Mouse (Mus musculus) heart, adult 2 months (tissue): ENCODE data around the gene Ache. TPM values are rescaled to one million over a fixed set of nuclear protein-coding genes. Genes with fewer than 3 reads are reported as not detected.

Source experiments
- DNase-seq, 2 experiments: peaks; one replicate each; pipeline ENCODE4 v3.0.0; 2021
- H3K27ac ChIP-seq: fragments of 200-600 bp; 2 replicates; pipeline ENCODE4 v1.8.1; 2022
- H3K27me3 ChIP-seq: fragments of 200-500 bp; 2 replicates; pipeline ENCODE4 v1.6.1; 2012; ENCODE audit warnings: mild to moderate bottlenecking, low read length, inconsistent platforms, mixed read lengths; ENCODE audit not compliant: control insufficient read depth, insufficient read depth
- H3K36me3 ChIP-seq: fragments of 200-500 bp; 2 replicates; pipeline ENCODE4 v1.6.1; 2012; ENCODE audit warnings: low read length, inconsistent platforms; ENCODE audit not compliant: control insufficient read depth, insufficient read depth
- H3K4me1 ChIP-seq: fragments of 200-500 bp; 2 replicates; pipeline ENCODE4 v1.6.1; 2011; ENCODE audit warnings: low read length; ENCODE audit not compliant: control insufficient read depth, insufficient read depth
- H3K4me3 ChIP-seq: fragments of 200-600 bp; 2 replicates; pipeline ENCODE4 v1.8.1; 2022
- H3K79me2 ChIP-seq: fragments of 200-500 bp; replicated peaks from 2 replicates; pipeline ENCODE4 v1.6.1; 2012; ENCODE audit warnings: mild to moderate bottlenecking, inconsistent platforms, low read length, moderate library complexity, mixed read lengths; ENCODE audit not compliant: control insufficient read depth, insufficient read depth
- H3K9ac ChIP-seq: fragments of 200-500 bp; 2 replicates; pipeline ENCODE4 v1.6.1; 2012; ENCODE audit warnings: low read depth, mild to moderate bottlenecking, control low read depth, inconsistent platforms, low read length, mixed read lengths
- CTCF ChIP-seq: fragments of 200-600 bp; IDR thresholded peaks from 2 replicates; pipeline ENCODE4 v1.8.1; 2022; ENCODE audit warnings: antibody characterized with exemption, mild to moderate bottlenecking, moderate library complexity
- EP300 ChIP-seq: fragments of 200-500 bp; IDR thresholded peaks from 2 replicates; pipeline ENCODE4 v1.6.1; 2011; ENCODE audit warnings: low read depth, low read length, control low read depth; ENCODE audit not compliant: insufficient read depth
- POLR2A ChIP-seq: fragments of 200-500 bp; IDR thresholded peaks from 2 replicates; pipeline ENCODE4 v1.6.1; 2011; ENCODE audit warnings: mild to moderate bottlenecking, low read depth, low read length, control low read depth; ENCODE audit not compliant: insufficient read depth
- WGBS: fragments of 180-500 bp; shearing (Covaris S2); methylation state at CpG from one replicate; pipeline ENCODE4 v1.1.7; 2018; 5-methylcytosine and 5-hydroxymethylcytosine counted together
- intact Hi-C: fragments of 180-260 bp; cut with DNase I; formaldehyde crosslinking; loops from one replicate; pipeline ENCODE4 v1.15.1; 2025
- polyA plus RNA-seq: library from polyadenylated mRNA; depleted of rRNA; stranded (reverse); fragments of >200 nt; gene quantifications from 2 replicates; pipeline ENCODE4 v1.2.3, GENCODE M21; 2012
- total RNA-seq, 2 experiments: library from RNA; stranded (reverse); gene quantifications; 2 replicates each; pipeline ENCODE4 v1.2.3; 2021

The Ache gene
- total and polyA plus RNA-seq, 3 experiments = 1.5 to 4.9 (median 2.2) TPM

DNA sequence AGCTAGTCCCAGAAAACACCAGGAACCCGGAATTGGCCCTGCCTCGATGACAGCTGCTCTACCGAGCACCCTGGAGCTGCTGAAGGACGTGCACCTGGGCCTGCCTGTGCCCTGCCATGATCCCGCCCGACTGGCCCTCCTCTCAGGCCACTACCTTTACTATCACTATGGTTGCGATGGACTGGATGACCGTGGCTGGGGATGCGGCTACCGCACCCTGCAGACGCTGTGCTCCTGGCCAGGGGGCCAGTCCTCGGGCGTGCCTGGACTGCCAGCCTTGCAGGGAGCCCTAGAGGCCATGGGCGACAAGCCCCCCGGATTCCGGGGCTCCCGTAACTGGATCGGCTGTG lies 7.4 kb downstream of the Ache start:
- no peaks in the 10 kb centered on the region for H3K27me3 ChIP-seq
- no peaks in the 10 kb centered on the region for H3K4me1 ChIP-seq
- TF ChIP-seq CTCF (no peak), EP300 (no peak), POLR2A (no peak)
- H3K27ac ChIP-seq = peak overlapping the region; percentile 83
- H3K79me2 ChIP-seq = no peaks in the 10 kb centered on the region
- intact Hi-C loops = loop anchor here (1.0 kb wide), 1 partner anchor 13 kb away; the partner anchor contains the start of gene Srrt
- peak overlapping the region; percentile 65 for H3K4me3 ChIP-seq
- no peaks in the 10 kb centered on the region for H3K36me3 ChIP-seq
- WGBS = 12% methylated on average over 18 of the region's 18 CpGs
- peak overlapping the region; percentile 79 for H3K9ac ChIP-seq
- no peak for DNase-seq

DNA sequence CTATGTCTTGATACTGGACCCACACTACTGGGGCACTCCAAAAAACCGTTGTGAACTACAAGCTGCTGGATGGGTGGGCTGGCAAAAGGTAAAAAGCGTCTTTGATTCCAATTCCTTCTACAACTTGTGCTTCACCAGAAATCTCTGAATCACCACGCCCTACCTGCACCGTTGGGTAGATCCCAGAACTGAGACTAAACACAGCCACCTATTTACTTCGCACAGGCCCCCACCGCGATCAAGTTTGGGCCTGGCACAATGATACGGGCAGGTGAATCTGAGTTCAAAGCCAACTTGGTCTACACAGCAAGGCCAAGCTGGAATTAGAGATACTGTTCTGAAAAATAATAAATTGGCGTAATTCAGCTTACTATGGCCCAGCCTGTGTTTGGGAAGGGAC lies 8.0 kb downstream of the Ache start:
- no peak for DNase-seq
- Histone ChIP-seq H3K27me3 (no peaks in the 10 kb centered on the region), H3K4me3 (no peak overlapping the region), H3K27ac (no peak overlapping the region), H3K36me3 (no peaks in the 10 kb centered on the region), H3K9ac (no peak overlapping the region), H3K4me1 (no peaks in the 10 kb centered on the region), H3K79me2 (no peaks in the 10 kb centered on the region)
- TF ChIP-seq EP300 = no peak
- no peak for TF ChIP-seq CTCF
- no peak for TF ChIP-seq POLR2A
- 77% methylated on average over 9 of the region's 9 CpGs for WGBS
- intact Hi-C loops = loop anchor here (1.0 kb wide), 1 partner anchor 12 kb away; the partner anchor contains the start of gene Srrt

DNA sequence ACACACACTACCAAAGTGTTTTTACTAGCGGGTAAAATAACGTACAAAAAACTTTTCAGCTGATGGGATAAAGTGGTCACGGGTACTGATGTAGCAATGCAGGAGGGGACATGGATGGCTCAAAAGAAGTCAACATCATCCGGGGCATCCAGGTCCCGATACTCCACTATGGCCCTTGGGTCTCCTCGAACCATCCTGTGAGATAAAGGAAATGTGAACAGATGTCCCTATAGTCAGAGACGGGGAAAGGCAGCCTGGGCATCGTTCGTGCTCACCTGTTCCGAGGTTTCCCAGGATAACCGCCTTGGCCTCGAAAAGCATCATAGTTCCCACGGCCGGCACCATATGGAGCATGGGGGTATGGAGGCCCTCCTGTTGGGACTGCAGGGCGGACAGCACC lies 8.4 kb downstream of the Ache start:
- DNase-seq = no peak
- WGBS = 91% methylated on average over 15 of the region's 15 CpGs
- no peaks in the 10 kb centered on the region for H3K36me3 ChIP-seq

DNA sequence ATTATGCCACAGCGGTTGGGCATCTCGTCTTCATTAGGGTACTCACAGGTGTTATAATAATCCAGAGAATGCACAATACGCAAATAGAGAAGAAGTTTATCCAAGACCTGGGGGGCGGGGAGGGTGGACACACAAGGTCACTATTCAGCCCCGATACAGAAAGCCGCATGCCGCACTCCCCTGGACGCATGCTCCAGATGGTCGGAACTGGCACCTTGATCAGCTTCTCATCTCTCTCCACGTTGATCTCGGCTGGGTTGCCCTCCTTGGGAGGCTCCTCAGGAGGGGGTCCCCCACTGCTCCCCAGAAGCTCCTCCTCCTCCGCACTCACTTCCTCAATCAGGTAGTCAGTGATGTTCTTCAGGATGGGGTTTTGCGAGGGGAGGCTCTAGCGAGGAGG lies 9.8 kb downstream of the Ache start:
- 86% methylated on average over 14 of the region's 14 CpGs for WGBS
- Histone ChIP-seq H3K36me3 (no peaks in the 10 kb centered on the region), H3K4me3 (no peak overlapping the region), H3K4me1 (no peaks in the 10 kb centered on the region), H3K27me3 (no peaks in the 10 kb centered on the region), H3K27ac (no peak overlapping the region), H3K9ac (no peak overlapping the region), H3K79me2 (no peaks in the 10 kb centered on the region)
- no peak for DNase-seq
- no peak for TF ChIP-seq EP300
- no peak for TF ChIP-seq POLR2A
- TF ChIP-seq CTCF = no peak
- intact Hi-C loops = no loop called here

More for the DNA sequence above, 8.4 kb downstream of the Ache start:
- Histone ChIP-seq H3K4me1 (no peaks in the 10 kb centered on the region), H3K4me3 (no peak overlapping the region), H3K9ac (no peak overlapping the region), H3K27me3 (no peaks in the 10 kb centered on the region), H3K27ac (no peak overlapping the region), H3K79me2 (no peaks in the 10 kb centered on the region)
- intact Hi-C loops = loop anchor here (1.0 kb wide), 1 partner anchor 12 kb away; the partner anchor contains the start of gene Srrt
- no peak for TF ChIP-seq EP300
- TF ChIP-seq CTCF = no peak
- no peak for TF ChIP-seq POLR2A

DNA sequence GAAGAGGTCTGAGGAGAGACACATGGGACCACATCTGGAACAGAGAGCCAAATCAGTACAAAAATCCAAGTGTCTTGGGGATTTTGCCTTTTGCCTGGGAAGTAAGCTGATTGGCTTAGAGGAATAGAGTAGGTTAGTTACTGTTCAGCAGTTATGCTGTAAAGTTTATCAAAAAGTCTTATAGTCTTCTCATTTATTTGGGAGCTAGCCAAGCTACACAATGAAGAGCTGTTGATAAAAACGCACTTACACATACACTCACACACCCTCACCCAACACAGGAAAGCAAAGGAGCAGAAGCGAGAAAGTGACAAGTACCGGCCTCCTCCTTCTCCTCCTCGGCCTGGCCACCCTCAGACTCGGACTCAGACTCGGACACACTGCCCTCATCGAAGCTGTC lies 11.9 kb downstream of the Ache start:
- Histone ChIP-seq H3K27ac (no peak overlapping the region), H3K79me2 (no peaks in the 10 kb centered on the region), H3K27me3 (no peaks in the 10 kb centered on the region), H3K36me3 (no peaks in the 10 kb centered on the region), H3K4me1 (no peaks in the 10 kb centered on the region; the same call in 1 of the 2 replicates), H3K4me3 (no peak overlapping the region), H3K9ac (no peak overlapping the region)
- WGBS = 44% methylated on average over 7 of the region's 7 CpGs
- intact Hi-C loops = no loop called here
- DNase-seq = no peak
- TF ChIP-seq POLR2A (no peak), CTCF (no peak), EP300 (no peak)

DNA sequence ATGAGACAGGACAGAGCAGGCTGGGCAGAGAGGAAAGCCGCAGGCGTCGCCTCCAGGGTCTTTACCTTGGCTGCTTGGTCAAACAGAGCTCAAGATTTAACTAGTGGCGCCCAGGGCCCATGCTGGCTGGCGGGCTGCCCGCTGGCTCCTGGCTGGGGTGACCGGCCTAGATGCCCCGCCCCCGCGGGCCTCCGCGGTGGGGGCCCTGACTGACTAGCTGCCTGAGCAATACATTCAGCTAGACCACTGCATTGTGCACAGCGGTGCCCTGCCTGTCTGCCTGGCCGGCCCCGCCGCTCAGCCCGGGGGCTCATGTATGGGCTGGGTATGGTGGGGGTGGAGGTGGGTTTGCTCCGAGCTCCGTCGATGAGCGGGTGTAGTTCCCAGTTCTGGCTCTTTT lies 13.9 kb downstream of the Ache start:
- Histone ChIP-seq H3K4me3 (no peak overlapping the region), H3K27ac (no peak overlapping the region), H3K79me2 (no peaks in the 10 kb centered on the region), H3K36me3 (peaks cover 5% of the 10 kb centered on the region), H3K27me3 (no peaks in the 10 kb centered on the region), H3K9ac (no peak overlapping the region), H3K4me1 (peaks cover 3% of the 10 kb centered on the region)
- DNase-seq = no peak
- TF ChIP-seq CTCF = no peak
- intact Hi-C loops = no loop called here
- 81% methylated on average over 21 of the region's 21 CpGs for WGBS

DNA sequence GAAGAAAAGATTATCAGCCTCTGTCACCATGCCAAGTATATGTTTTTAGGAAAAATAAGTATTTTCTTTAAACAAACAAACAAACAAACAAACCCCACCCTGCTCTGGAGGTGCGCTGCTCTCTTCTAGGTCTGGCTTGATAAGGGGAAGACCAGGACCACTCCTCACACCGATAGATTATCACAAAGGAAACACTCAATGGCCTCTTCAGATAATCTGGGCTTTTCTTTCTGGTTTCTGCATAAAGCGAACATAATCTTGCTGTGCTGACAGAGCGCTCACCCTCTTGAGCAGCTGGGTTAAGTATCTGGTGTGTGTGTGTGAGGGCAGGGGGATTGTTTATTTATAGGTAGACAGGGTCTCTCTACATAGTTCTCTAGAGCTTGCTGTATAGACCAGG lies 16.3 kb downstream of the Ache start:
- Histone ChIP-seq H3K4me3 (no peak overlapping the region), H3K36me3 (peaks cover 5% of the 10 kb centered on the region), H3K27me3 (no peaks in the 10 kb centered on the region), H3K9ac (no peak overlapping the region), H3K79me2 (no peaks in the 10 kb centered on the region), H3K27ac (no peak overlapping the region), H3K4me1 (peaks cover 6% of the 10 kb centered on the region)
- intact Hi-C loops = no loop called here
- no peak for DNase-seq
- WGBS = 56% methylated on average over 4 of the region's 4 CpGs
- TF ChIP-seq CTCF = no peak
